Mouse (Mus musculus) midbrain, embryonic 12.5 days (tissue): Measurements from ENCODE around the gene Ghitm. TPM values are rescaled to one million over a fixed set of nuclear protein-coding genes. Genes with fewer than 3 reads are reported as not detected.
A peak's percentile ranks its signal among the peaks of the same experiment; 100 is the strongest.

ENCODE experiments used
- ATAC-seq: fragments of 200-750 bp; cut with Nextera tagmentation; 2 replicates; pipeline ENCODE4 v1.8.0; 2017; ENCODE audit warnings: low read depth, moderate TSS enrichment, moderate library complexity; ENCODE audit not compliant: low FRiP score
- H3K27ac ChIP-seq: fragments of 300-500 bp; sonication (generic); replicated peaks from 2 replicates; pipeline ENCODE4 v1.5.1; 2016; ENCODE audit warnings: mild to moderate bottlenecking
- H3K27me3 ChIP-seq: fragments of 300-500 bp; sonication (generic); 2 replicates; pipeline ENCODE4 v1.6.1; 2016; ENCODE audit warnings: mild to moderate bottlenecking
- H3K36me3 ChIP-seq: fragments of 300-500 bp; sonication (generic); 2 replicates; pipeline ENCODE4 v1.6.1; 2016
- H3K4me1 ChIP-seq: fragments of 300-500 bp; sonication (generic); 2 replicates; pipeline ENCODE4 v1.6.1; 2016
- H3K4me2 ChIP-seq: fragments of 300-500 bp; sonication (generic); replicated peaks from 2 replicates; pipeline ENCODE4 v1.6.1; 2016; ENCODE audit warnings: mild to moderate bottlenecking, moderate library complexity
- H3K4me3 ChIP-seq: fragments of 300-500 bp; sonication (generic); 2 replicates; pipeline ENCODE4 v1.5.1; 2016; ENCODE audit warnings: mild to moderate bottlenecking
- H3K9ac ChIP-seq: fragments of 300-500 bp; sonication (generic); replicated peaks from 2 replicates; pipeline ENCODE4 v1.6.1; 2016; ENCODE audit warnings: mild to moderate bottlenecking, moderate library complexity
- H3K9me3 ChIP-seq: fragments of 300-500 bp; sonication (generic); 2 replicates; pipeline ENCODE4 v1.6.1; 2016; ENCODE audit warnings: mild to moderate bottlenecking
- WGBS: fragments of 180-500 bp; shearing (Covaris S2); methylation state at CpG from one replicate; pipeline ENCODE4 v1.1.7; 2016; 5-methylcytosine and 5-hydroxymethylcytosine counted together
- polyA plus RNA-seq: library from polyadenylated mRNA; unstranded; fragments of >200 nt; fragmentation: Nextera tagmentation; extraction: Ambion mirVana; gene quantifications from 2 replicates; pipeline ENCODE4 v1.2.1, GENCODE M21; 2016

Gene Ghitm
- polyA plus RNA-seq, 1 experiment from 2014 or later, result 196 TPM

GRCm38 (mm10) chr14:37097956-37098530 lies 37.0 kb downstream of the Ghitm start, which contains the start of gene Cdhr1:
TSS of gene Cdhr1 (minus strand) at chr14:37098347.
- WGBS, result under 1% methylated on average over 28 of the region's 30 CpGs
- ATAC-seq, result peak; percentile 85
- no peak within 1 kb of the TSS for H3K27ac ChIP-seq

GRCm38 (mm10) chr14:37095556-37095955 lies 39.5 kb downstream of the Ghitm start:
- Histone ChIP-seq H3K27ac (no peak overlapping the region), H3K4me2 (no peak overlapping the region), H3K36me3 (no peaks in the 10 kb centered on the region), H3K4me1 (peaks cover 8% of the 10 kb centered on the region), H3K9ac (no peak overlapping the region), H3K4me3 (no peak overlapping the region), H3K9me3 (no peaks in the 10 kb centered on the region), H3K27me3 (peaks cover 29% of the 10 kb centered on the region)
- ATAC-seq, result no peak
- 92% methylated on average over 4 of the region's 4 CpGs for WGBS

More at GRCm38 (mm10) chr14:37097956-37098530, 37.0 kb downstream of the Ghitm start, which contains the start of gene Cdhr1:
- Histone ChIP-seq H3K4me2 (peak within 1 kb of the TSS; percentile 76), H3K9ac (peak within 1 kb of the TSS; percentile 24), H3K36me3 (no peaks in the 10 kb centered on the region), H3K4me1 (peaks cover 8% of the 10 kb centered on the region), H3K27me3 (peaks cover 29% of the 10 kb centered on the region), H3K4me3 (peak within 1 kb of the TSS; percentile 40), H3K9me3 (no peaks in the 10 kb centered on the region)

- Histone ChIP-seq H3K27ac (no peak overlapping the region), H3K4me3 (no peak overlapping the region), H3K4me2 (no peak overlapping the region), H3K4me1 (peaks cover 8% of the 10 kb centered on the region), H3K9ac (no peak overlapping the region), H3K9me3 (no peaks in the 10 kb centered on the region), H3K36me3 (no peaks in the 10 kb centered on the region), H3K27me3 (peaks cover 28% of the 10 kb centered on the region)
- ATAC-seq, result no peak
- 77% methylated on average over 6 of the region's 6 CpGs for WGBS
These were observed 40.6 kb downstream of the Ghitm start for GRCm38 (mm10) chr14:37094436-37094835.

- H3K4me3 ChIP-seq, result no peak overlapping the region
- H3K9me3 ChIP-seq, result no peaks in the 10 kb centered on the region
- no peaks in the 10 kb centered on the region for H3K27me3 ChIP-seq
- no peak overlapping the region for H3K27ac ChIP-seq
- H3K36me3 ChIP-seq, result no peaks in the 10 kb centered on the region
- WGBS, result 33% methylated on average over 4 of the region's 4 CpGs
- no peak overlapping the region for H3K9ac ChIP-seq
- H3K4me1 ChIP-seq, result 0 out of 2 replicates have a peak, but pooled peaks cover 5% of the 10 kb centered on the region
- H3K4me2 ChIP-seq, result no peak overlapping the region
- ATAC-seq, result no peak
These were observed 51.3 kb downstream of the Ghitm start for GRCm38 (mm10) chr14:37083755-37084154.

- WGBS, result 92% methylated on average over 1 of the region's 1 CpGs
- Histone ChIP-seq H3K27me3 (no peaks in the 10 kb centered on the region), H3K4me1 (0 out of 2 replicates have a peak, but pooled peaks cover 5% of the 10 kb centered on the region), H3K36me3 (no peaks in the 10 kb centered on the region), H3K9ac (no peak overlapping the region), H3K9me3 (no peaks in the 10 kb centered on the region), H3K4me3 (no peak overlapping the region), H3K4me2 (no peak overlapping the region), H3K27ac (no peak overlapping the region)
- ATAC-seq, result no peak
These were observed 54.3 kb downstream of the Ghitm start for GRCm38 (mm10) chr14:37080724-37081123.

Other genes with a start within 250 kb of the Ghitm start
- 41.7 and 42.4 TPM in 2 replicates for gene Ccser2, start 166.5 kb downstream of the Ghitm start, polyA plus RNA-seq
- not detected in 2 replicates for gene Rgr, start 86.3 kb downstream of the Ghitm start, polyA plus RNA-seq
- not detected in 2 replicates for gene Lrit1, start 80.4 kb downstream of the Ghitm start, polyA plus RNA-seq
- not detected in 2 replicates for gene Lrit2, start 67.3 kb downstream of the Ghitm start, polyA plus RNA-seq
- 0.14 and 0.17 TPM in 2 replicates for gene Cdhr1, start 36.9 kb downstream of the Ghitm start, polyA plus RNA-seq
- not detected in 2 replicates for gene 2610528A11Rik, start 21.2 kb downstream of the Ghitm start, polyA plus RNA-seq